Mouse (Mus musculus) G1E-ER4 (cell line): Measurements from ENCODE around the gene Ptprd. TPM values are rescaled to one million over a fixed set of nuclear protein-coding genes. Genes with fewer than 3 reads are reported as not detected.

Experiments used
- GATA1 ChIP-seq: IDR thresholded peaks from one replicate; pipeline ENCODE4 v1.8.0; 2012; ENCODE audit warnings: low read length, inconsistent platforms
- polyA plus RNA-seq: library from polyadenylated mRNA; stranded (reverse); fragments of >175 nt; gene quantifications from 2 replicates; pipeline ENCODE4 v1.2.3, GENCODE M21; 2012

Ptprd gene
- polyA plus RNA-seq, 1 experiment, result not detected

DNA sequence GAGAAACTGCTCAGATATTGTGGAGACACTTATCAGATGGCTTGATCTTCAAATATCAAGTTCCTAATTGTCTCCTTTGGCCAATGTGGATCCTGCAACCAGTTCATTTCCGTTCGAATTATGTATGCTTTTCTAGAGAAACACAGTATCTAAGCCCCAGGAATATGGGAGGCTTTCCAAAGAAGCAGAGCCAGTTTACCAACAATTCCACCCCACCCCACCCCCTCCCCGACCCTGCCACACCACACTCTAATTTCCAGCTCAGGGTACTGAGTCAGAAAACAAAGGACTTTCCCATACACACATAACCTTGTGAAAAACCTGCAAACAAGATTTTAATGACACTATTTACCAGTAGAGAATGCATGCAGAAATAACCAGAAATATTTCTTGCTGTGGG lies 1951.5 kb downstream of the Ptprd start:
- no peak for TF ChIP-seq GATA1

DNA sequence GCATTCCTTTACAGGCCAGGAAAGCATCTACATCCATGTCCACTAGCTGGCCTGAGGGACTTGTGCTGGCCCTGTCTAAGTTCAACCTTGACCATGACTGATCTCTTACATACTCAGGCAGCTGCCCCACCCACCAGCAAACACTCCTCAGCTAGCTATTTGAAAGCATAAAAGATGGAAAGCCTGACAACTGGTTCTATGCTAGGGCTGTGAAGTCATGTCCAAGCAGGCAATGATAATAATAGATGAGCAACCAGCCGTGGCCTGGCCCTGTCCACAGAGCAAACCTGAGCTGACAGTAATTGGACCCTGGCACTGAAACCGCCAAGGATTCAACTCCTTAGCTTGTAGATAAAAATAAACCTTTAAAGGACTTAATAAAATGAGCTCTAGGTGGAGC lies 1952.1 kb downstream of the Ptprd start:
- no peak for TF ChIP-seq GATA1

DNA sequence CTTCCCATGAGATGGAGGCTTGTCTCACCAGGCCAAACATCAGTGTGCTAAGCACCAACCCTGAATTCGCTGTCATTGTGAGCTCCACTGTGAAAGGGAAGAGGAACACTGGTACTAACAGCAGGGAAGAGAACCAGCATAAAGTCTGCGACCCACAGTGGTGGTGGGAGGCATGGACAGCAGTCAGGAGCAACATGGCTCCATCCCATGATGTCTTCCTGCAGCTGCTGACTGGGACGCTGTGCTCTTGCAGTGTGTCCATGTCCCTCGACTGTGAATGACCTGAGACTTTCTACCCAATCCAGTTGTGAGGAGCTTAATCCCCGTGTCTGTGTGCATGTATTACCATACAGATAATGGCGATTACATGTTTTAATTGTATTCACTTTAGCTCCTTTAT lies 1967.4 kb downstream of the Ptprd start:
- no peak for TF ChIP-seq GATA1

DNA sequence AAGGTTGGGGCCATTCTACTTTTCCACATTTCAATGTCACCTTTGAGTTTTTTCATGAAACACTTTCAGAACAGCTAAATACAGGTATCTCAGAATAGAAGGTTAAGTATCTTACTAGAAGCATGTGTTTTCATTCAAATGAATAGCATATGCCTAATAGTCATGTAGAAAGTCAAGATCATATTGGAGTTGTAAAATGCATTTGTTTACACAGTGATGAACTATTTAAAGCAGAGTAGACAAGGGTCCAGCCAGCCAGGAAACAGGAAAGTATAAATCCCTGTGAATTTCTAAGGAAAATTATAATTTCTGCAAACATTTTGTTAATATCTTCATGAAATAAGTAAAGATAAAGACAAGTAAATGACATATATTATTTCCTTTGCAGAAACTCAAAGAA lies 1970.2 kb downstream of the Ptprd start:
- TF ChIP-seq GATA1, result no peak

DNA sequence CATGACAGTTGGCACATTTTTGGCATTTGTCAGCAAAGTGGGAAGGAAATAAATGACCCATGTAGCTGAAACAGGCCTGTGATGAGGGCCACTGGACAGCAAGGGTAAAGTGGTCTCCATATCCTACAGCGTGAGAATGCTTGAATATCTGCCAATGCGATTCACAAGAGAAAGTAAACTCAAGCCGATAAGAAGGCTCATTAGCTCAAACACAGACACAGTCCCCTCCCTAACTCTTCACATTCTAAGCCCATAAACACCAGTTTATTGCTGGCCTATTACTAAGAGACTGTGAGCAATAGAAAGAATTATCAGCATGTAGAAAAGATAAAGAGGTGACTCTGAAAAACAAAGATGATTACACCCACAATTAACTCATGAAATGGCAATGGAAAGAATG lies 1970.6 kb downstream of the Ptprd start:
- no peak for TF ChIP-seq GATA1

DNA sequence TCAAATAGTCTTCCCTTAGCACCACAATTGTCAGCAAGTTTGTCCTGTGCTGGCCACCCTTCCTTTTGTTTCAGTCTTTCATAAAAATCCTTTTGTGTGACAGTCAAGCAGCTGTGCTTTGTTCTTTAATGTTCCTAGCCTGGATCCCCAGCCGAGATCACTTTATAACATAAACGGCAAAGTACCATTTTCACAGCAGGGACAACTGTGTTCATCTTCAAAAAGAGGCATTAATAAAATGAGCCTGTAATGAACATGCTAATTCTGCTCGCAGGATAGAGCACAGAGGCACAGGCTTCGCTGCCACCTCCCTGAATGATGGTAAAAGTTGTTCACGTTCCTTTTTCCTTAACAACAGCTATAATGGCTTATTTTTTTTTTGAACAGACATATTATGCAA lies 1972.7 kb downstream of the Ptprd start:
- TF ChIP-seq GATA1, result no peak

DNA sequence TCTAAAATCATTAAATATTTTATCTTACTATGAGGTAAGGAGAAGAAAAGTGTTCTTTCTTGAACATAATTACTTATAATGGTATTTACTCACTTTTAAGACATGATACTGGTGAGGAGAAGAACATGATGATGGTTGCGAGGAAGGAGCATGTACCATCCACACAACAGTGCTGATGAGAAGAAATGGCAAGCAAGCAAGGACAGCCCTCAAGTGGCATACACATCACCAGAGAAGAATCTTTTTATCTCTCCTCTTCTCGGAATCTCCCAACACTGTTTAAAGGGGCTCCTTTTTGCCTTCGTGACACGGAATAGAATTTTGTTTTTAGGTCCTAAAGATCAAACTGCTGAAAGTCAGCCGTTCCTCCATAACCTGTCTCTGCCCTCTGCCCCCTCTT lies 1973.2 kb downstream of the Ptprd start:
- no peak for TF ChIP-seq GATA1

DNA sequence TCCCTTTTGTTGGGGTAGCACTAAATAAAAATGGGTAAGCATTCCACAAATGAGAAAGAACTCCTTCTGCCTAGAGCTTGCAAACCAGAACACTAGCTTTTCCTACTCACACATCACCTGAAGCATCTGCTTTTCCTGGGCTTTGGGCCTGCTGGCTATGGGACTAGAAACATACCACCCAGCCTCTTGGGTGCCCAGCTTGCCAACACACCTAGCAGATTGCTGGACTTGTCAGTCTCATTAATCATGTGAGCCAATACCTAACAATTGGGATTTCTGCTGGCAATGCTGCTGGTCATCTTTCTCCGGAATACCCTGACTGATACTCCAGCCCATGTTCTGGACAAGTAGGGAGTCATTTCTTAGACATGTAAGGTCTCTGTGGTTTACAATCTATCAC lies 1973.9 kb downstream of the Ptprd start:
- TF ChIP-seq GATA1, result no peak

DNA sequence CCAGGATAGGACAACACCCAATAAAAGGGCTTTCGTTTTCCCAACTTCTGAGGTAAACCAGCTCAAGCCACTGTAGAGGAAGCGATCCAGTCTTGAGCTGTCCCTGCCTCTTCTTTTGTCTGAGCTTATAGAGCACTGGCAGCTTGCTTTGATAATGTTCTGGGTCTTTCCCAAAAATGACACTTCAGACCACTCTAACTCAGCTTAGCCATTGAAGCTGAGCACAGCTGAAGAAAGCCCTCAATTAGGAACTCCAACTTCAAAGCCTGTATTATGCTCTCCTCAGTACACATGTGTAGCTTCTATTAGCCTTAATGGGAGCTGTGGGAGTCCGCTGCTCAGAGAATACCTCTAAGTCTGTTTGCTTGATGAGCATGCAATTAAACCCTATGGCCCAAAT lies 1988.0 kb downstream of the Ptprd start:
- no peak for TF ChIP-seq GATA1

DNA sequence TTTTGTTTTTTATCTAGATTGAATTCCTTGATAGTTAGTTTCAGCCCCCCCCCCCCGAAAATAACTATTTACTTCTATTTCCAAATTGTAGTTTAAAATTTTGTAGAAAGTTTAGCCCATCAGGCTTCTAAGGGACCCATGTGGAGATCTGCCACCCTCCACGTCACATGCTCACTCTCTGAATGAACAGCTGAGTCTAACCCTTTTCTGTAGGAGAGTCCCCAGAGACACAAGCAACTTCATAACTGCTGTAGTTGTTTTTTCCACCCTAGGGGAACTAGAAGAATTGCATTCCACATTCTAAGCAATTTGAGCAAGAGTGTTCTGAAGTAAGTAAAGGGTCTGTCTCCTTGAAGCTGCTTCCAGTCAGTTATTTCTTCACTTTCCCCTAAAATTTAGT lies 1989.2 kb downstream of the Ptprd start:
- no peak for TF ChIP-seq GATA1

DNA sequence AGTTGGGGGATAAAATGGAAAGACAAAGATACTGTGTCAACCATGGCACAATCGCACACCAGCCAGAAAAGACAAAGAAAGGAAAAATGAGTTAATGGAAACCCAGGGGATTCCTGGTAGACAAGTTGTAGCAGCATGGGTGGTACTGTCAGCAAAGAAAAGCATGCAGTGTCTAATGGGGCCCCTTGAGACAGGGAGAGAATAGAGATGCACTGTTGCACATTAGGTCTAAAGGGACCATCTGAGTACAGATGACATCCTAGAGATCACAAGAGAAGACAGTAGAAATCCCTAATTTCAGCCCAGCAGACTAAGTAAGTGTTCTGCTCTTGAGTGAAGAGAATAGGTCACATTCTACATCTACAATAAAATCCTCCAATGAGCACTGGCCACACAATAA lies 1993.7 kb downstream of the Ptprd start:
- TF ChIP-seq GATA1, result no peak

DNA sequence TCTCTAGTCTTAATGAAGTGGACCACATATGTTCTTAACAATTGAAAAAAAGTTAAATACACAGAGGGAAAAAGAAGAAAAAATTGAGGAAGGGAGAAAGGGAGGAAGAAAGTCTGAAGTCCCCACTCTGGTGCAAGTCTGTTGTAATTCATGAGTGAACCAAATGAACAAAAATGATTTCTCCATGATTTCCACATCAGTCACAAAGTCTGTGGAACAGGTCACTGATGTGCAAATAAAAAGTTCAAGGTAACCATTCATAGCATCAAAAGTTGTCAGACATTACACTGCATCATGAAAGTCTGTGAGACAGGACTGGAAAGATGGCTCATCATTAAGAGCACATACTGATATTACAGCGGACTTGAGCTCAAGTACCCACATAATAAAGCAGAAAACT lies 1996.6 kb downstream of the Ptprd start:
- no peak for TF ChIP-seq GATA1

DNA sequence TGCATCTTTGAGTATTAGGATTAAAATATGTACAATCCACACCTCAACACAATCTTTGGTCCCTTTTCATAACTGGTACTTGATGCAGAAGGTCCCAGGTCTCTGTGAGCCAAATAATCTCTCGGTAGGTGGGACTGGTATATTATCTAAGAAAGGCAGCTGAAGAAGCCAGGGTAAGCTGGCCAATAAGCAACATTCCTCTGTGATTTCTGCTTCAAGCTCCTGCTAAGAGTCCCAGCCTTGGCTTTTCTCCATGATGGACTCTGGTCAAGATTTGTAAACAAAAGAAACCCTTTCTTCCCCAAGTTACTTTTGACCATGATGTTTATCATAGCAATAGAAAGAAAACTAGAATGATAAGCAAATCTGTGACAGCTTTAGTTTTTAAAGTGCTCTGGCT lies 2012.4 kb downstream of the Ptprd start:
- no peak for TF ChIP-seq GATA1

DNA sequence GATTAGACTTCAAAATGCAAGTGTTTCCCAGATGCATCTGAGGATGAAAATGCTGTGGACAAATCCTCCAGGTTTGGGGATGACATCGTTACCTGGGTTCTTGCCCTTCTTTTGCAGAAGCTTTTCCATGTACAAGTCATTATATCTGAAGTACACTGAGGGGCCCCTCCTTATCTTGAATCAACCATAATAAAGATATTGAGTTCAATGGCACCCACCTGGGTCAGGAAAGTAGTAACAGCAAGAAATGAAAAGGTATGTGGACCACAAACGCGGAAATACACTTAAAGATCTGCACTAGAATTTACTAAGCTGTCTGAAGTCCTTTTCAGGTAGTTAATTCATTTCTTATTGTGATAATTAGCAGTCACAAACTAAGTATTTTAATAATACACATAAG lies 2017.0 kb downstream of the Ptprd start:
- no peak for TF ChIP-seq GATA1

DNA sequence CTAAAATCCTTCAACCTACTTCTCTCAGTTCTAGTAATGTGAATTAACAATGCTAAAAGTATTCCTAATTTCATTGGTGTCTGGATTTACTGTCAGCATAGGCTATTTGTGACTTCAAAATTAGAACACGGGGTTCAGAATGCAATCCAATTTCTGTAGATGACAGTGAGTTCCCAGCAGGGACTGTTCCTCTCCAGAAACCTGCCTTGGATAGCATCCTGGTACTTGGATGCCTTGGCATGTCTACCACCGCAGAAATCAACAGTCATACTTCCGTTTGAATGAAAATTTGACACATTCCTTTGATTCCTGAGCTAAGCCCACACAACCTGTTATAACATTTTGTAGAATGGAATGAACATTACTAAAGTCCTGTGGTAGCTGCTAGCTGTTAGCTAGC lies 2018.3 kb downstream of the Ptprd start:
- no peak for TF ChIP-seq GATA1

DNA sequence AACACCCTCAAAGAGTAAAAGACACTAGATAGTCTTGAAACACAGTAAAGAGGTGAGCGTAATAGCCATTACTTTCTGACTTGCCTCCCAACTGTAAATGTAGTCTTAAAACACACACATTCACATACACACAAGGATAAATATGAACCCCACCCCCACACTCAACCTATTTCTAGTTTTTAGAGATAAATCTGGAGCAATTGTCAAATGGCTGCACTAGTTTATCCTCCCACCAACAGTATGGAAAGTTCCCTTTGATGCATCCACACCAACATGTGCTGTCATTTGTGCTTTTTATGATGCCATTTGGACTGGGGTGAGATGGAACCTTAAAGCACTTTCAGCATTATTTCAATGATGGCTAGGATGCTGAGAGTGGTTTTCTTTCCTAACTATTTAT lies 2019.7 kb downstream of the Ptprd start:
- TF ChIP-seq GATA1, result no peak

DNA sequence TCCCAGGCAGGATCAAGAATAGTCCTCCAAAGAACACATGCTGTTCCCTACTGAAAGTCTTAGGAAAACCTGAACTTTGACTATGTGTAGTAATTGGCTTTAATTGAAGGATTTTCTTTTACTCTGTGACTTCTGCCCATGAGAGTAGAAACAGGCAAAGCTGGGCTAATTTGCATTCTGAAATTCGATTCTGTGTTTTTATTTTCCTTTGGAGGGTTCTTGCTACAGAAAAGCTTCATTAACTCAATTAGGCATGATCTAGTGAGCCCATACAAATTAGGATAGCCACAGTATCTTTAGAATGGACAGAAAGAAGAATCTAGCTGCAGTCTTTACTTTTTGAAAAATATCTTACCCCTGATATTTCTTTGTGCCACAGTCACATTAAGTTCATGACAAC lies 2021.0 kb downstream of the Ptprd start:
- no peak for TF ChIP-seq GATA1

DNA sequence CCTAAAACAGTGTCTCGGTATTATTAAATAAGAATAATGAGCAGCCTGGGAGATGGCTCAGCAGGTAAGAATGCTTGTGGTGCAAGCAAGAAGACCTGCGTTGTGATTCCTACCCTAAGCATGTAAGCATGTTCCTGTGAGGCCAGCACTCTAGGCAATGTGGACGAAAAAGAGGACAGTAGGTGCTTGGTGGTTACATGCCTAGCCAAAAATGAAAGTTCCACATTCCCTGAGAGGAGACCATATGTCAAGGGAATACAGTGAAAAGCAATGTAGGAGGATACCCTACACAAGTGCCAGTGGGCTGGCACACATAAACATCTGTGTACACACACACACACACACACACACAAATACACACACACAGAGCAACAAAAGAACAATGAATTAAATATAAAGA lies 2028.7 kb downstream of the Ptprd start:
- no peak for TF ChIP-seq GATA1

DNA sequence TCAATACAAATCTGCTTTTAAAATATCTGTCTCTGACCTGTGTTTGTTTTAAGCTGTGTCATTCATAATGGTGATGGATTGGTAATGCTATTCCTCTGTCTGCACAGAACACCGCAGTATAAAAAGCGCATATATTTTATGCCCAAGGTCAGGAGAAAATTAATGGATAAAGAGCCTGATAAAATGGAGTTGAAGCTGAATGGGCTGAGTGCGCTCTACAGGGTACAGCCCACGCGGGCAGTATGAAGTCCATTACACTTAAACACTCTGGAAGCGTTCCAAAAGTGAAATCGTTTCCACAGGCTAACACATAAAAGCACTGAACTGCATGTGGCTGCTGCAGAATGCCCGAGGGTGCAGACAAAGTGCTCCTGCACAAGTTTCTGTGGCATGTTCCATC lies 2032.3 kb downstream of the Ptprd start:
- TF ChIP-seq GATA1, result no peak
